ENCODE assay signal across 19 mouse cellular contexts in the genomic region with DNA sequence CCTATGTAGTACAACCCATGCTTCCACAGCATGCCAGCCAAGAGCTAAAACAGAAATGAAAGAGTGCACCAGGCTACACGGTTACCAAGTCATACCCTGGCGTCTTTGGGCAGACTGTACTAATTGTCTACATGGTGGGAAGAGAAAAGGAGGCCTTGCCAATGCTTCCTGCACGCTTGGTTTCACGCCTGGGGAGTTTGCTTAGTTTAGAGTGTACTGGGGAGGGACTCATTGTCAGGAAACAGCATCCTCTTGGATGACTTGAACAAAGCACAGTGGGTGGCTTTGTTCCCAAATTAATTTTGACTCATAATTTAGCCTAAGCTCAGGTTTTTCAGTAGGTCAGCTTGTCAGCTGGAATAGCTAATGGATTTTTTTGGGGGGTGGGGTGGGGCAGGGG.
DNase-seq lines count a peak whose midpoint lies in the region; ATAC-seq lines count a peak whose summit lies in the region.
"Had no signal": no experiment of that assay in that cellular context is flagged by ENCODE, and none has a peak within 500 bp of the region (broad histone marks: within the 10 kb centered on the region; RNA-seq: fewer than 3 reads in every experiment).

No protein-coding gene starts in this region.

- no peaks in the 10 kb centered on the region for H3K9me3 ChIP-seq in forebrain, embryonic 14.5 days (replicated peaks; ENCODE audit: control insufficient read depth, low read length)
- H3K9me3 ChIP-seq in forebrain, embryonic 12.5 days, result no peaks in the 10 kb centered on the region
- H3K9me3 ChIP-seq: embryonic facial prominence, embryonic 12.5 days; heart, embryonic 10.5 days; limb, embryonic 15.5 days; neural tube, embryonic 12.5 days had no signal

- WGBS in forebrain, embryonic 14.5 days, result 27% methylated on average over 4 of the region's 4 CpGs
- WGBS in forebrain, embryonic 12.5 days, result 38% methylated on average over 4 of the region's 4 CpGs

- no peaks in the 10 kb centered on the region for H3K4me1 ChIP-seq in forebrain, embryonic 14.5 days (ENCODE audit: control insufficient read depth, insufficient read depth, low read length)
- H3K4me1 ChIP-seq in forebrain, embryonic 12.5 days, result peaks cover 5% of the 10 kb centered on the region
- H3K4me1 ChIP-seq: embryonic facial prominence, embryonic 12.5 days; heart, embryonic 10.5 days; limb, embryonic 15.5 days; neural tube, embryonic 12.5 days had no signal

- no peaks in the 10 kb centered on the region for H3K27me3 ChIP-seq in forebrain, embryonic 14.5 days (replicated peaks; ENCODE audit: control insufficient read depth, insufficient read depth, low read length)
- peaks cover 11% of the 10 kb centered on the region for H3K27me3 ChIP-seq in forebrain, embryonic 12.5 days
- H3K27me3 ChIP-seq: embryonic facial prominence, embryonic 12.5 days; limb, embryonic 15.5 days; neural tube, embryonic 12.5 days had no signal

- H3K9ac ChIP-seq in forebrain, embryonic 14.5 days (ENCODE audit: low read length), result no peak overlapping the region
- H3K9ac ChIP-seq in forebrain, embryonic 12.5 days, result no peak overlapping the region
- H3K9ac ChIP-seq: embryonic facial prominence, embryonic 12.5 days; hindbrain, embryonic 14.5 days; limb, embryonic 15.5 days; neural tube, embryonic 12.5 days had no signal

- H3K4me2 ChIP-seq in forebrain, embryonic 14.5 days (ENCODE audit: low read length), result no peak overlapping the region
- H3K4me2 ChIP-seq in forebrain, embryonic 12.5 days, result no peak overlapping the region
- H3K4me2 ChIP-seq: embryonic facial prominence, embryonic 12.5 days; hindbrain, embryonic 14.5 days; limb, embryonic 15.5 days; neural tube, embryonic 12.5 days had no signal

- peak; percentile 22 for DNase-seq in forebrain, embryonic 14.5 days (ENCODE audit: low spot score)
- peak; percentile 93 for DNase-seq in Muller cell, postnatal 12 days (ENCODE audit: inconsistent ontology term)
- peak; percentile 51 for DNase-seq in cerebellum, adult 11-12 months
- peak; percentile 14 for DNase-seq in fibroblast of lung, adult 2 months (ENCODE audit: low read depth)
- DNase-seq in lung, postnatal 25 days (ENCODE audit: low spot score), result no peak
- DNase-seq in kidney, postnatal 25 days, result no peak
- DNase-seq: adrenal gland, postnatal 25 days; gastrocnemius, postnatal 36 days; heart, postnatal 14 days; lung, postnatal 14 days; right cerebral cortex, postnatal 25 days; thymus, postnatal 25 days had no signal

- H3K27ac ChIP-seq in forebrain, embryonic 14.5 days (ENCODE audit: low read depth, low read length), result no peak overlapping the region
- no peak overlapping the region for H3K27ac ChIP-seq in forebrain, embryonic 12.5 days
- H3K27ac ChIP-seq: embryonic facial prominence, embryonic 12.5 days; heart, embryonic 10.5 days; hindbrain, embryonic 14.5 days; limb, embryonic 15.5 days; neural tube, embryonic 12.5 days had no signal

- ATAC-seq in forebrain, embryonic 14.5 days, result no peak
- no peak for ATAC-seq in forebrain, embryonic 12.5 days (ENCODE audit: low FRiP score)
- ATAC-seq: intestine, postnatal 0 days had no signal

- H3K36me3 ChIP-seq in forebrain, embryonic 14.5 days (ENCODE audit: control insufficient read depth, insufficient read depth, low read length), result no peaks in the 10 kb centered on the region
- no peaks in the 10 kb centered on the region for H3K36me3 ChIP-seq in forebrain, embryonic 12.5 days (replicated peaks)
- H3K36me3 ChIP-seq: embryonic facial prominence, embryonic 12.5 days; heart, embryonic 10.5 days; limb, embryonic 15.5 days; neural tube, embryonic 12.5 days had no signal

- no peak overlapping the region for H3K4me3 ChIP-seq in forebrain, embryonic 14.5 days (ENCODE audit: low read depth, low read length)
- H3K4me3 ChIP-seq in forebrain, embryonic 12.5 days (replicated peaks), result no peak overlapping the region
- H3K4me3 ChIP-seq: embryonic facial prominence, embryonic 12.5 days; heart, embryonic 10.5 days; limb, embryonic 15.5 days; neural tube, embryonic 12.5 days had no signal

Comparison
In these comparisons a context has a peak if more than half of its experiments do, and no peak if none do; other contexts are left out.
1. DNase-seq: peak in forebrain, embryonic 14.5 days (single experiment), Muller cell, postnatal 12 days (single experiment), cerebellum, adult 11-12 months (single experiment) and fibroblast of lung, adult 2 months (single experiment); none in lung, postnatal 25 days (single experiment) and kidney, postnatal 25 days (0 of 2).